Mouse (Mus musculus) ES-E14 (cell line): Measurements from ENCODE around the gene Tmem150a.

Experiments
- CHD2 ChIP-seq: IDR thresholded peaks from 2 replicates; pipeline ENCODE4 v1.6.1; 2014; ENCODE audit warnings: mild to moderate bottlenecking, low read depth, low read length, inconsistent platforms
- ZNF384 ChIP-seq: IDR thresholded peaks from 2 replicates; pipeline ENCODE4 v1.6.1; 2012; ENCODE audit warnings: low read depth, low read length, inconsistent platforms

- TF ChIP-seq ZNF384: no peak
- TF ChIP-seq CHD2: no peak
Observed at GRCm38 (mm10) chr6:72345074-72345567, 10.1 kb upstream of the Tmem150a start, which contains the start of gene Usp39.
